Mouse (Mus musculus): ENCODE results near the gene Ank. TPM values are rescaled to one million over a fixed set of nuclear protein-coding genes. Genes with fewer than 3 reads are reported as not detected.
"Not testable (repeated sequence)": the region's sequence is repeated elsewhere in the genome, so short reads cannot be mapped to it uniquely, and the experiment has no call there.

Ank gene
- 10 to 100 TPM; 30.1 to 33.3 TPM for total RNA-seq (2021)
- long read RNA-seq, experiment 1, transcript Ank-201 (12 exons, 3,498 nt), result major isoform, 32 of 49 reads
- long read RNA-seq, experiment 1, partial matches to known transcripts, result 12 of 49 reads
- long read RNA-seq, experiment 1, other reads (novel, unspliced or antisense), result 4 of 49 reads
- long read RNA-seq, experiment 2, transcript Ank-201 (12 exons, 3,498 nt), result major isoform, 13 of 19 reads
- long read RNA-seq, experiment 2, partial matches to known transcripts, result 3 of 19 reads
- long read RNA-seq, experiment 2, other reads (novel, unspliced or antisense), result 2 of 19 reads

DNA sequence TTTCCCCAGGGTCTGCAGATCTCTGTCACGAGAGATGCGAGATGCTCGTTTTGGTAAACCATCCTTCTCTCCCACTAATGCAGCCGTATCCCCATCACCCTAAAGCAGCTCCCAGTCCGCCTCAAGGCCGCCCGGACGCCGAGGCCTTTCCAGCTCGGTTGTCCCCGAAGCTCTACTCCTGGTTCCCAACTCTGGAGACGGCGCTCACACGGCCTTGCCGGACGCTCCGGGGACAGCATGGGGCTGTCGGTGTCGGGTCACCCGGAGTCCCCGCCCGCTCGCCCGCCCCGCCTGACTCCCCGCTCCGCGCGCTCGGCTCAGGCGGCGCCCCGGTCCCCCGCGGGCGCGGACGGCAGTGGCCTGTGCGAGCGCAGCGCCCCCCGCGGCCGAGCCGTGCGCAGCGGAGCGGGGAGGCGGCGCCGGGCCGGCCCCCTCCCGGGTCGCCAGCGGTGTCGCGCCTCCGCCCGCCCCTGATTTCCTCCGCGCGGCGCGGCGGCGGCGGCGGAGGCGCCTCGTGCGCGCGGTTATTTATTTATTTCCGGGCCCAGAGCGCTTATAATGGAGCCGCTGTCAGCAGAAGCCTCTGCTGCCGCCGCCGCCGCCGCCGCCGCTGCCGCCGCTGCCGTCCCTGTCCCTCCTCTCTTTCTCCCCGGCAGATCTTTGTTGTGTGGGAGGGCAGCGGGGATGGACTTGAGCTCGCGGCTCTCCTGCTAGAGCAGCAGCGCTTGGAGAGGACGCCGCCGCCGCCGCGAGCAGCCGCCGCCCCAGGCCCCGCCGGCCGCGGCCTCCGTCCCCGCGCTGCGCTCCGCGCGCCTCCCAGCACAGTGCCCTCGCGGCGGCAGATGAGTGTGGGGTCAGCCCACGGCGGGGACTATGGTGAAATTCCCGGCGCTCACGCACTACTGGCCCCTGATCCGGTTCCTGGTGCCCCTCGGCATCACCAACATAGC, at the start of gene Ank:
TSS of gene Ank (plus strand) at position 547 of the 950 bp plus-strand sequence.
- DNase-seq, result peak; percentile 91

- no peak for DNase-seq
These were observed 47.7 kb upstream of the Ank start for GRCm38 (mm10) chr15:27418566-27419331.

GRCm38 (mm10) chr15:27421531-27421930, 44.9 kb upstream of the Ank start:
- DNase-seq, result no peak

- DNase-seq, result no peak
These were observed 38.9 kb upstream of the Ank start for GRCm38 (mm10) chr15:27427581-27427980.

DNA sequence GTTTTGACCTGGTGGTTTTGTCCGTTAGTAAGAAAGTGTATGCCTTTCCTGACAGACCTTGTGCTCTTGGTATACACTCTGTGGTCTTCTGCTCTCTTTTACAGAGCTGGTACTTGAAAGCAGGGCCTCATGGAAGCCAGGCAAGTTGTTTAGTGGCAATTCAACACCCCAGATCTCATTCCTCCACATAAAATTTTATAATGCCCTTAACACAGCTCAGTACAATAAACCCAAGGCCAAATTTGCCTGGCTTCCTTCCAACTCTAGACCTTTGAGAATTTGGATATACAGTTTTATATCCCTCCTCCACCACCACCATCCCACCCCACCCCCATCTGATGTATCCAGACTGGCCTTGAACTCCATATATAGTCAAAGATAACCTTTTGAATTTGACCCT, 36.2 kb upstream of the Ank start:
- DNase-seq, result no peak

DNA sequence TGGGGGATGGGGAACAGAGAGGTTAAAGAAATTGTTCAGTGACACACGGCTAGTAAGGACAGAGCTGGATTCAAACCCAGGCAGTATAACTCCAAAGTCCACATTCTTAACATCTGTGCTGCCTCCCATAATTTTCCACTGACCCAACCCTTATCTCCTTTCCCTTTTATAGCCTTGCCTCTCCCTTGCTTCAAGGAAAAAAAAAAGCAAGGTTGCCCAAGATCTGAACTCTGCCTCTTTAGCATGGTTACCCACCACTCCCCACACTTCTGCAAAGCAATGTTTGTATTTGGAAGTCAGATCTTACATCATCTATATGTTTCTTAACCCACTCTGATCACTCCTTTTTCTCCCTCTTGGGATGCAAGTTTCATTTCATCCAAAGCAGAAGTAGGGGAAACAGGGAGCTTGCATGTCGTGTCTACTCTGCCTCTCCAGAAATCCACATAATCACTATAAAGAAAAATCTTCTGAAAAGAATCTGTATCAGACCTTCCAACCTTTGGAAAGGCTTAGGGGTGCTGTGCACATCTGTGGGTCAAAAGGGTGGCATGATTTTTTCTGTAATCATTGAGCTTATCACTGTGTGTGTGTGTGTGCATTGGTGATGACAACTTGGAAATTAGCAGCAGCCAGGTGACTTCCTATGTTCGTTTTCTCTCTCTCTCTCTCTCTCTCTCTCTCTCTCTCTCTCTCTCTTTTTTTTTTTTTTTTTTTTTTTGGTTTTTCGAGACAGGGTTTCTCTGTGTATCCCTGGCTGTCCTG, 33.4 kb upstream of the Ank start:
- no peak for DNase-seq

- DNase-seq, result no peak
These were observed 31.1 kb upstream of the Ank start for GRCm38 (mm10) chr15:27435409-27435808.

GRCm38 (mm10) chr15:27436194-27436593, 30.3 kb upstream of the Ank start:
- DNase-seq, result no peak

DNA sequence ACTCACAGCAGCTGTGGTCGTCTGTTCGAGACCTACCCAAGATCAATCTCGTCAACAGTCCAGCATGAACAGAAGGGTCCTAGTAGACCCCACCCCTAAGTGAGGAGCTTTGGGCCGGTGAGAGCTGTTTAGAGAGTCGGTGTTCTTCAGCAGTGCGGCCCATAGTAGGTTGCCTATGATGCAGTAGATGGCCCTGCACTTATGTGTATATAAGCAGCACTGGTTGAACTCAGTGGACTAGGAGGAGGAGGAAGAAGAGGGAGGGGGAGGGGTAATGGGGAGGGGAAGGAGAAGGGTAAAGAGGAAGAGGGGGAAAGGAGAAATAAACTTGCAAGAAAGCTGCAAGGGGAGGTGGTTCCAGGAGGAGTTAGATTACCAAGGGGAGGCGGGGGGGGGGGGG, 25.4 kb upstream of the Ank start:
- DNase-seq, result no peak

DNA sequence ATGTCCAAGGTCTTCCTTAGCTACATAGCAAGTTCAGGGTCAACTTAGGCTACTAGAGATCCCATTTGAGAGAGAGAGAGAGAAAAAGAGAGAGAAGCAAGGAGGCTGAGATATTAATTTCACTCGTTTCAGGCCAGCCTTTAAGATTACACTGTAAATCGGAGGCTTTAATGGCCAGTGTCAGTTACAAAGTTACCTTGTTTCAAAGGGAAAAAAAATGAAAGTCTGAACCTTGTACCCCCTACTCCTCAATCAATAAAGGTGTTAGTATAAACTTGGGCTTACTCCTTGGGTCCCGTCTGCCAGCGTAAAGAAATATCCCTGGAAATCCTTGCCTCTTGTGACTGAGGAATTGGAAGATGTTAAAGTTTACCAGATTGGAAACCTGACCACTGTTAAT, 24.9 kb upstream of the Ank start:
- DNase-seq, result no peak

GRCm38 (mm10) chr15:27441951-27442350, 24.5 kb upstream of the Ank start:
- no peak for DNase-seq

GRCm38 (mm10) chr15:27444772-27445347, 21.6 kb upstream of the Ank start:
- DNase-seq, result no peak

DNA sequence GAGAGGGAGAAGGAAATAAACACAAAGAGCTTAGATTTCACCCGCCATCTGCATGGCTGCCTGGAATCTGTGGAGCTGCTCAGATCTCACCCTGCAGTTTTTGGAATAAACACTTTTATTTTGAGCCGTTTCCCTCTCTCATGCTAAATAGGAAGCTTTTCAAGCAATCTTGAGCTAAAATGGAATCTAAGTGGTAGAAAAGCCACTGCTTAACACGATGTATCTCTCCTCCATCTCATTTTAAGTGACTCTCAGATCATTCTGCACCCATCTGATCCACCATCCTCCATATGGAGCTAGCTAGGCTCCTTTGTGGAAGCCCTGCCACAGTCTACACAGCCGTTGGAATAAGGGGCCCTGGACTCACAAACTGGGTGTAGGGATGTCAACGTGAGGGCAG, 15.8 kb upstream of the Ank start:
- DNase-seq, result no peak

DNA sequence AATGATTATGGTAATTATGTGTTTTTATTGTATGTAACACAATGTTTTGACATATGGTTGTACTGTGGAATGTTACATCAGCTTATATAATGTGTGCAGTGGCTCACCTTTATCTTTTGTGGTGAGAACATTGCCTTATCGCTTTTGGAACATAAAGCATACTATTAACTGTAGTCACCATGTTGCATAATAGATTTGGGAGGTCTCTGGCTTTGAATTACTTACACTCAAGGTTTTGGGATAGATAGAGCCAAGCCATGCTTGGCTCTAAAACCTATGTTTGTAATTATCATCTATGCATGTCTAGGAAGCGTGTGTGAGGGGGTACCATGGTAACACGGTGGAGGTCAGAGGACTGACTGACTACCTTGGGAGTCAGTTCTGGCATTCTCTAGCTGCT, 14.7 kb upstream of the Ank start:
- DNase-seq, result no peak

- no peak for DNase-seq
These were observed 14.0 kb upstream of the Ank start for GRCm38 (mm10) chr15:27452496-27452895.

DNA sequence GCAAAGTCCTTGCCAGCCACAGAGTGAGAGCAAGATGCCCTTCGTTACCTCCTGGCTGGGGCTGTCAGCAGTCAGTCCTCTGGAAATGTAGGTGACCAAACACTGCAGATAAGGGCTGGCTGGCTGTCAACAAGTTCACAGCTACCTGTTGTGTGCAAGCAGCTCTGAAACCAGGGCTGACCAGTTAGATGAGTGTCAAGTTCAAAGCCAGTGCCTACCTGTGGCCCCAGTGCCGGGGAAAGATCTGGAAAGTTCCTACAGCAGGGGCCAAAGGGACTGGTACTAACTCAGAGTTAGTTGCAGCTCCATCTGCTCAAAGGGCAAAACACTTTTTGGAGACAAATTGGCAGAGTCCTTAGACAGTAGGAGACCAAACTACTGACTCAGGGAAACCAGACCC, 9.5 kb upstream of the Ank start:
- DNase-seq, result no peak

DNA sequence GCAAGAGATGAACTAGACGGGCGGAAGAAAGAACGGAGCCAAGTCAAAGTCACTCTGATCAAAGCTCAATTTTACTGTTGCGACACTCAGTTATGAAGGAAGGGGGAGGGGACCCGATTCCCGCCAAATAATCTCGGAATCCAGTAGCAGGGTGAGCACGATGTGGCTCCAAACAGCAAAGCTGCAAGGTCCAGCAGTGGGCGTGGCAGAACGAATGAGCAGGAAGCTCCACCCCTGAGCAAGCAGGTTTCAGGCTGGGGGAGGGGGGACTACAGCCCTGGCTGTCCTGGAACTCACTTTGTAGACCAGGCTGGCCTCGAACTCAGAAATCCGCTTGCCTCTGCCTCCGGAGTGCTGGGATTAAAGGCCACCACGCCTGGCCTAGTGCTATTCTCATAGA, 6.7 kb upstream of the Ank start:
- DNase-seq, result not testable (repeated sequence)

- no peak for DNase-seq
These were observed 4.9 kb upstream of the Ank start for GRCm38 (mm10) chr15:27461336-27462245.

DNA sequence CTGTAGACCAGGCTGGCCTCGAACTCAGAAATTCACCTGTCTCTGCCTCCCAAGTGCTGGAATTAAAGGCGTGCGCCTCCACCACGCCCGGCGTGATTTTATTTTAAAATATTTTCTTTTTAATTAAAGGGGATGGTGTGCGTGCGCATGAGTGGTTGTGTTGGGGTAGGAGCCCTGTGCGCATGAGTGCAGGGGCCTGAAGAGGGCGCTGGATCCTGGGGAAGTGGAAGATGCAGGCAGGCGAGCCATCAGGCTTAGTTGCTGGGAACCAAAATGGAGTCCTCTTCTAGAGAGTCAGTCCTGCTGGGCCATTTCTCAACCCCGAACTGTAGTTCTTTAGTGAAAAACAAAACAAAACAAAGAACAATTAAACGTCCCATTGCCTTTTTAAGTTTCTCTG, 2.6 kb upstream of the Ank start:
- no peak for DNase-seq

DNA sequence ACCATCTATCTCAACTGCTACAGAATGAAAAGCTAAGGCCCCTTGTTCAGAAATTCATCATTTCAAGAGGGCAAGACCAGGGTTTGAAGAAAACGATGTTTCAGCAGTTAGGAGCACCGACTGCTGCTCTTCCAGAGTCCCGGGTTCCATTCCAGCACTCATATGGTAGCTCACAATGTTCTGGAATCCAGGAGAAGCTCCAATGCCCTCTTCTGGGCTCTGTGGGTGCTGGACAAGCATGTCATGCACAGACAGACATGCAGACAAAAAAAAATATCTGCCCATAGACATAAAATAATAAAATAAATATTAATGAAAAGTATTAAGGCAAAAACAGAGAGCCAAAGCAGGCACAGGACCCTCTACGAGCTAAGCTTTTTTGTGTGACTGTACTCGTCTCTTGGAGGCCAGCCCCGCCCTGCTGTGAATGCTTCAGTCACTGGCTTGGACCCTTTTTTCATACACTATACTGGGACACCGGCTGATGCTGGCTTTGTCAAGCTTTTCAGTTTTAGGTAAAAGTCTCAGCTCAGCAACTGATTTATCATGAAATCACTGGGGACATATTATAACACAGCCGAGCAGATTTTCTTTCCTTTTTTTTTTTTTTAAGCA, 979 bp upstream of the Ank start:
- no peak for DNase-seq
